Mouse (Mus musculus) common myeloid progenitor, adult 5-6 weeks (primary cell): ENCODE measurements around the gene Nek6. TPM values are rescaled to one million over a fixed set of nuclear protein-coding genes. Genes with fewer than 3 reads are reported as not detected.

Source experiments
- ATAC-seq: replicated peaks from 2 replicates; pipeline ENCODE4 v1.8.0; 2016; ENCODE audit warnings: low read depth, mild to moderate bottlenecking, moderate TSS enrichment, inconsistent platforms; ENCODE audit not compliant: poor library complexity, severe bottlenecking
- total RNA-seq: library from RNA; stranded (forward); fragments of 200-1000, 187-1606 nt; gene quantifications from 2 replicates; pipeline ENCODE4 v1.2.3, GENCODE M21; 2017

Nek6 gene
- 5.4 and 7.2 TPM in 2 replicates for total RNA-seq

DNA sequence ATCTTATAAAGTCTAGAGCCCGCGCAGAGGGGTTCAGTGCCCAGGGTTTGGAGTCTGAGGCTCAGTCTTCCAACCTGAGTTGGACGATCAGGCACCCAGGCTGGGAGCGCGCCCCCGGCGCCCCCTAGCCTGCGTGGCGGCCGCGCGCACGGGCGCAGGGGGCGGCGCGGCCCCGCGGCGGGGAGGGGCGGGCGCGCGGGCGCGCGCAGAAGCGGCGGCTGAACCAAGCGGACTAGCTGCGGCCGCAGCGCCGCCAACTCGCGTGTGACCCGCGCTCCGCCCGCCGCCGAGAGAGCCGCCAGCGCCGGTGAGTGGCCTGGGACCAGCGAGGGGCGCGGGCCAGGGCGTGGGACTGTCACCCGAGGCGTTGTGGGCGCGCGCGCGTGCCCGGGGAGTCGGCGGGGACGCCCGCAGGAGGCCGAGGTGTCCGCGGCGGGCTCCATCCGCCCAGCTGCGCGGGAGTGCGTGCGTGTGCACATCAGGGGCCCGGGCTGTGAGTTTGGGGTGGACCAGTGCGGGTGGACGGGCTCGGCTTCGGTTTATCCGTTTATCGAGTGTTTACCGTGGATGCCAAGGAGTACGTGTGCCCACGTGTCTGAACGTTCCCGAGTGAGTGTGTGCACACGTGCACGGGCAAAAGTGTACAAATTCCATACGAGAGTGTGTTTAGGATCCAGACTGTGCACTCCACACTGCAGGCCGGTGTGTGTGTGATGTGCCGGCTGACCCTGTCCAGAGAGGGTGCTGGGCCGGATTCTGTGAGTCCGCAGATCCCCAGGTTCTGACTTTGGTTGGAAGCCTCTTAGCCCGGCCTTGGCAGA, at the start of gene Nek6:
Gene Nek6 (plus strand): TSS at position 157 of the 821 bp plus-strand sequence.
- no peak; the same call in 1 of the 2 replicates for ATAC-seq

DNA sequence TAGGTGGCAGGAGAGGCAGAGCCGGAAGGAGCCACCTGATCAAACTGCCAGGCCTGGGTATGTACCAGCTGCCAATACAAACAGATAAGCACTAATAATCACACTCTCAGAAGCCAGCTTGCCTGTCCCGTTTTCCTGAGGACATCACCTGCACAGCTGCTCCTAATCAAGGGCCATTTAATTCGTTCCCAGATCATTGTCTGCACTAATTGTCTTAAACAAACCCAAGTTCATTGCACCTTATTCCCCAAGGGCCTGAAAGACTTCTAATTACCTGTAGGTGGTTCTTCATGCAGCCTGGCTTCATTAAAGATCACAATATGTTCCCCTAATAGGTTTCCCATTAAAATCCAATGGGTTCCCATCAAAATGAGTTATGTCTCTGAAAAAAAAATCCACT, 49.1 kb upstream of the Nek6 start:
- no peak for ATAC-seq

DNA sequence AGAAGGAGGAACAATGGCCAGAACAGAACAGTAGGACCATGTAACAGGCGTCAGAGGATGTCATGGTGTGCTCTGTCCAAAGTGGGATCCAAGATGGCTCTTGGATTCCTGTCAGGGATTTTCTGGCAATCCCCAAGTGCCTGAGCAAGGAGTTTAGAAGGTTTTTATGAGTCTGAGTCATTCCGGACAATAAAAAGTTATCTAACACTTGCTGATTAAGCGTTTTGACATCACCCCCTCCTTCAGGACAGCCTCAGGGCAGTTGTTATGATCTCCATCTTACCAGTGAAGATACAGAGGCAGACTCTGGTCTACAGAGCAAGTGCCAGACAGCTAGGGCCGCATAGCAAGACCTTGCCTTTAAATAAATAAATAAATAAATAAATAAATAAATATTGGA, 42.6 kb upstream of the Nek6 start:
- no peak for ATAC-seq

DNA sequence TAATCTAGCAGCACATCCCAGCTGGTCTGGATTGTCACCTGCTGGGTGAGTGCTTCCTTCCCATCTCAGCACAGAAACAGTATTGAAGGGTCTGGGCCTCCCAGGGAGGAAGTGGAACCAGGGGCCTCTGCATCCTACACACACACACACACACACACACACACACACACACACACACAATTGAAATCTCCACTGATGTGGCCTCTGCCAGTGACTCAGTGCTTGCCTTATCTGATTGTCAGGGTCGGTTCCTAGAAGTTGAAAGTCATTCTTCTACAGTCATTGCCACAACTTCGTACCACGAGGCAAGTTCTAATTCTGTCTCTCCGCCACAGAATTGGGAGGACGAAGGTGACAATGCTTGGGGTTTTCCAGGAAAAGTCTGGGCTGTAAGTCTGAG, 39.7 kb upstream of the Nek6 start:
- peak; percentile 85 for ATAC-seq

DNA sequence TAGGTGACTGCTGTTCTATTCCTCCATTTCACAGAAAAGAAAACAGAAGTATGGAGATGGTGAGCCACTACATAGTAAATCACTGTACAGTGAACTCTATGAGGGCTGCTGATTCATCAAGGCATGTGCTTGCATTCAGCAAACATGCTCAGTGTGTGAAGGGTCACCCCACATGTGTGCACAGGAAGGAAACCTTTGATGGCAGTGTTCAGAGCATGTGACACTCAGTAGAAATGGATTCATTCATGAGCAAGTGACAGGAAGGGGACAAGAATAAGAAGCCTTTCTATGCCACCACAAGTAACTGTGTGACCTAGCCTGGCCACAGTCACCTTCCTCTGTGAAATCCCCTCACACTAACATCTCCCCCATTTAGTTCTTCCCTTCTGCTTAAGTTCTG, 38.6 kb upstream of the Nek6 start:
- 0 out of 2 replicates have a peak, but pooled peaks have one; percentile 9 for ATAC-seq

DNA sequence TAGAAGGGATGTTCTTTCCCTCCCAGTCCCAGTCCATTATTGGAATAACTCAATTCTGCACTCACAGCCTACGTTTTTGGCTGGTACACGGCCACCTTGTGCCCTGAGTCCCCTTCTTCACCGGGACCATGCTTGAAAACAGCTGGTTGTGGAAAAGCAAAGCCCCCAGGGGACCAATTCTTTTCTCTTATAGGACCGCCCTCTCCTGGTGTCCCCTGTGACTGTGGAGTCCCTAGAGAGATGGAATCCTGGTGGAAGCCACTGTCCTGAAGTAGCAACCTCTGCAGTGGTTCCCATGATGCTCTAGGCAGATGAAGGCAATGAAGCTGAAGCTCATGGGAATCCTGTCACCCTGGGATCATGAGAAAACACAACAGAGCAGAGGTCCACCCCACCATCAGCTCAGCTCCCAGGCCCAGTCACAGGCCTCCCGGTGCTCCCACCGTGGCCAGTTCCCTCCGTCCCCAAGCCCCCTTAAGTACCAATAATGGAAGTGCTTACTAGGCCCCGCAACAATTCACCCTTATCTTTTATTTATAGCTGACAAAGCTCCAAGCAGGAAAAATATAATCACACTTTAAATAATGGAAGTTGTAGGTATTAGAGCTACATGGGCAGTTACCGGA, 34.5 kb upstream of the Nek6 start:
- no peak for ATAC-seq

DNA sequence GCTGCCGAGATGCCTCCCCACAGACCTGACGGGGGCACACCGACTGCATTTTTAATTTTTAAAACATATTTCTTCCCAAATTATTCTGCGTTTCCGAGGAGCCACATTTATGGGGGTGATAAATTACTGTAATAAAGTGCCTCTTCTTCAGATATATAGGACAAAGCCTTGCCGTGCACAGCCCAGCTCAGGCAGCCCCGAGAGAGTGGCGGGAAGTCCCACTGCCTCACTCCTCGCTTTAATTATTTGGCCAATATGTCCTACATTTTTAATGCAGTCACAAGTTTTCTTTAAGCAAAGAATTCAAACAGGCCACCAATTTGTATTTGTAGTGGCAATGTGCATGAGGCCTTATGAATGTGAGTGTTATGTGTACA, 34.0 kb upstream of the Nek6 start:
- ATAC-seq, result no peak

DNA sequence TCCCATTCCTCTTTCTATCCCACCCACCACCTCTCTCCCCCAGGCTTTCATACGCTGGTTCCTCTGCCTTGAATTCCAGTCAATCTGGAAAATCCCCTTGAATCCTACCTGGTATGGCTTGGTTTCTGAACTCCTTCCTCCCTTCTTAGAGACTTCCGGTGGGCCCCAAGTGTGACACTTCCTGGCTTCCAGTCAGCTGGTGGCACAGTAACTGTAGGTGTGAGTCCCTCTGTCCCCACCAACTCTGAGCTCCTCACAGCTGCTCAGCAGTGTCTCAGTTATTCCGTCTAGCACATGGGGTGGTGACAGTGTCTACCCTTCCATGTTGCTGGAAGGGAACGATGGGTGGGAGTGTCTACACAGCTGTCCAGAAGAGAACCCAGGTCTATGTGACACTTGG, 32.8 kb upstream of the Nek6 start:
- ATAC-seq, result no peak

DNA sequence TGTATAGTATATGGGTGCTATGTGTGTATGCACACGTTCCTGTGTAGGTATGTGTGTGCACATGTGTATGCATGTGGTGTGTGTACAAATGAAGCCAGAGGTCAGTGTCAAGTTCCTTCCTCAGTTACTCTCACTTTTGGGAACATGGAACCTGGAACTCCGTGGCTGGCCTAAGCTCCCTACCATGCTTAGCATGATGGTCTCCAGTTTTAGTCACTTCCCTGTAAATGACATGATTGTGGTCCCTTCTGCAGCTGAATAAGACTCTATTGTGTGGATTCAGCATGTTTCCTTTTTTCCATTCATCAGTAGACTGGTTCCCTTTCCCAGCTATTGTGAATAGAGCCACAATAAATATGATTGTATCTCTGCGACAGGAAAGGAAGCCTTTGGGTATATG, 31.9 kb upstream of the Nek6 start:
- ATAC-seq, result 0 out of 2 replicates have a peak, but pooled peaks have one; percentile 4

DNA sequence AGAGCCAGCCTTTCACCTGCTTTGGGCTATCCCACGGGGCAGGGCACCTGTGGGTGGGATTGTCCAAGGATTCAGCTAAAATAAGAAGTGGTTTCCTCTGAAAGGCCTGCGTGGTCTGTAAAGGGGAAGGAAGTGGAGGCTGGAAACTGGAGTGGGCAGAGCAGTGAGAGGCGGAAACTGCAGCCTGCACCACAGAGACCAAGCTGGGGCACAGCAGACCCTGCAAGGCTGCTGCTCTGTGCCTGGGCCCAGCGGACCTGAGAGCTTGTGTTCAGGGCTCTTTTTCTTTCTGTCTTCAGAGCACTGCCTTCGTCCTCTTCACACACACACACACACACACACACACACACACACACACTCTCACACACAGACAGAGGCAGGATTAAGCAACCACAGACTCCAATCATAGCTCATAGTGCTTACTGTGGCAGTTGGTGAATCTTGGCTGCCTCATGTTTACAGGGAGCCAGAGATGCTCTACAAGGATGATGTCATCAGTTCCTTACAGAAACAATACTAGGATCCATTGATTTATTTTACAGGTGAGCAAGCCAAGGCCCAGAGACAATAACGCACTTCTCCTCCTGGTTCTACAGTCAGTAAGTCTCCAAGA, 30.2 kb upstream of the Nek6 start:
- peak; percentile 71 for ATAC-seq

DNA sequence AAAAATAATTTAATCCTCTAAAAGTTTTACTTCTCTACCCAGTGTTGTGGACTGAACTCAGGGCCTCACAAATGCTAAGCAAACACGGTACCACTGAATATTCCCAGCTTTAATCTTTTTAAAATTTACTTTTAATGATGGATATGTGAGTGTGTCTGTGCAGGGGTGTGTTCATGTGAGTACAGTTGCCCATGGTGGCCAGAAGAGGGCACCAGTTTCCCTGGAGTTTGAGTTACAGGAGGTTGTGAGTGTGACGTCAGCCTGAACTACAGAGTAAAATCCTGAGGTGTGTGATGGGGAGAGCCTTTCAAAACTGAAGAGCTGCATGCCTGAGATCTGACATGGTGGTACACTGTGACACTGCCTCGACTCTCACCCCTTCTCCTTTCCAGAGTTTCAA, 29.3 kb upstream of the Nek6 start:
- ATAC-seq, result no peak

DNA sequence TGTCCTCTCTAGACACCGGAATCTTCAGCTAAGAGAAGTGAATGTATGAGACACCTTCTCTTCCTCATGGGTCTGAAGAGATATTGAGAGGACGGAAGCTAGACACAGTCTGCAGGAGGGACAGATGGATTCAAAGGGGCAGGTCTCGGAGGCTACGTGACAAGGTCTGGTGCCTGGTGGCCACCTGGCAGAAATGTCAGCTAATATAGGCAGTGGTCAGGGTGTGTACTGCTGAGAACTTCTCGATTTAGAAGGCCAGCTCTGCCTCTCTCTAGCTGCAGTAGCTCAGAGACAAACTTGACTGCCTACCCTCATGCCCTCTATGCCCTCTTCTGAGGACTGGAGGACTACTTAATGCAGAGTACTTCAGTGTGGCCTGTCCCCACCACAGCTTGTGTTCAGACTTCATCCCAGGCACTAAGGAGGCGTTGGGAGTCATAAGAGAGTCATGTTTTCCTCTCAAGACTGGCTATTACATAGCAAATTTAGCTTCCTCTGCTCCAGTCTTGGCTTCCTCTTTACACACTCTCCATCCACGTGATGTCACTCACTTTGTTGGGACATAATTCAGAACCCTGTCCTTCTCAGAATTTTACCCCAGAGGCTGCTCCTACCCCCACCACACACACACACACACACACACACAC, 28.3 kb upstream of the Nek6 start:
- ATAC-seq, result peak; percentile 54

DNA sequence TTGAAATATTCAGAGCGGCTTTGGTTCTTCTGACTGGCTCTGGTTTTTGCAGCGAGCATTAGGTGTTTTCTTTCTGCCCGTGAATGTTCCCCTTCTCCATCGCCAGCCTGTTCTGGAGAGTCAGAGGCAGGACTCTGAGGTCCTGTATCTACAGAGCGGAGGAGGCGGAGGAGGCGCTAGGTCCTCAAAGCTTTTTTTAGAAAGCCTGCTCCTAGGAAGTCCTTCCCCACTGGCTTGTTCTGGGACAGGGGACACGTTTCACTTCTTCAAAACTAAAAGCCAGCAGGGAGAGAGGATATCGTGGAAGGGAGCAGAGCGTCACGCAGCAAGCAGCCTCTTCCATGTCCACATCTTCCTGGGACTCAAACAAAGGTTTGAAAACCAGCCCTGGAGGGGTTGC, 26.9 kb upstream of the Nek6 start:
- ATAC-seq, result no peak

DNA sequence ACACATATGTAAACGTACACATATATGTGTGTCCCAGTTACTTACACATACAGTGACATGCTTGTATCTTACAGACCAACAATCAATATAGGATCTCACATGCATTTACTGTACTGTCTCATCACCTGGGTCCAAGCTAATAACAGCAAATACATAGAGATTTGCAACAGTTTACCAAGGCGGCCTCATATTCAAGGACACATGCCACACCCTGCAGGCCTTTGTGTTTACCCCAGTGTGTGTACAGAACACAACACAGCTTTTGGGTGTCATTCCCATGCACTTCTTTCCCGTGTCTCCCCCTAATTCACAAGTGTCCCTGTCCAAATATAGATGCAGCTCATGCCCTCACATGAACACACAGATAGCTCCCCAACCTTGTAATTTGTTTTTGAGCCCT, 26.0 kb upstream of the Nek6 start:
- no peak for ATAC-seq

DNA sequence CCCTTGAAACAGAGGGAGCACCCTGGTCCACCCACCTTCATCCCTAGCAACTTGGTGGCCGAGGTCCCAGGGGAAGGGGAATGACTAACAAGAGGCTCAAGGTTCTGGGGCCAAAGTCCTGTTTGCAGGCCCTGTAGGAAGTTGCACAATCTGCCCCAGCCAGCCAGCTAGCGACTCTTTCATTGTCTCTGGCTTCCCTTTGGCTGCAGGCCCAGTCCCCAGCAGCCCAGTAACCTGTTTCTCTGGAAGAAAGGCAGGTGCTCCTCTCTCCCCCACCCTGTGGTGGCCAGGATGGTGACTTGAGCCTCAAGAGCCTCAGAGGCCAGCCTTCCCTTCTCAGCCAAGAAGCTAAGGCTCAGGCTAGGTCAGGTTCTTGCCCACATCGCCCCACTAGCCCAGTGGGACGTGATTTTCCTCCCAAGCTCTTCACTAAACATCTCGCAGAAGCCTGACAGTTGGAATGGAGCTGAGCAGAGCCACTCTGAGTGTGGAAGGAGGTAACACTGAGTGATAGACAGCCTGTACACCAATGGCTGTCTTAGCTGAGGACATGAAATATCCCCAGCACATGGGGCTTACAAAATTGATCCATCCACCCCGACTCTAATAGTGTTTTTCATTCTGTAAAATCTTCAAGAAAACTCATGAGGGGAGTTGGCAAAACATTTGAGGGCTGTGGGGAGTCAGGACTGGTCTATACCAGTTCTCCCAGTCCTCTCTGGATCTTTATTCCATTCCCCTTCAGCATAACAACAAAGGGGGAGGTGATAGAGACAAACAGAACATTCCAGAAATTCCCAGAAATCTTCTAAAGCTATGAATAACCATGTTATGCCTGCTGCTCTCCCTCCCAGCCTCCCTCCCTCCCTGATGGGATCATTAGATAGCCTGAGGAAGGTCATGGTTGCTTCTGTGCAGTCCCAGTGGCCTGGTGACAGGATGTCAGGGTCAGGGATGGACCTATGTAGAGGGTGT, 25.2 kb upstream of the Nek6 start:
- peak; percentile 48 for ATAC-seq

DNA sequence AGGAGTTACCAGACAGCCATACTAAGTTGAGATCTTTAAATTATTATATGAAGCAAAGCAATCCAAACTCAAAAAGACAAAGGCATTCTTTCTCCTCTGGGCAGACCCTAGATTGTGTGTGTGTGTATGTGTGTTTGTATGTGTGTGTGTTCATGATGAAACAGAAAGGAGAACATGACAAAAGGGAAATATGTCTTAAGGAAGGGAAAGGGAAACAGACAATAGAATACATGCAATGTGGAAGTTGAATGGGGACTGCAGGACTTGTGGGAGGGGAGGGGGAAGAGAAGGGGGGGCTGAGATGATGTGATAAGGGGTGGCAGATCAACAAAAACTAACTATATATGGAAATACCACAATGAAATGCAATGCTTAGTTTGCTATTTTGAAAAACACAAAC, 13.8 kb upstream of the Nek6 start:
- peak; percentile 58 for ATAC-seq

DNA sequence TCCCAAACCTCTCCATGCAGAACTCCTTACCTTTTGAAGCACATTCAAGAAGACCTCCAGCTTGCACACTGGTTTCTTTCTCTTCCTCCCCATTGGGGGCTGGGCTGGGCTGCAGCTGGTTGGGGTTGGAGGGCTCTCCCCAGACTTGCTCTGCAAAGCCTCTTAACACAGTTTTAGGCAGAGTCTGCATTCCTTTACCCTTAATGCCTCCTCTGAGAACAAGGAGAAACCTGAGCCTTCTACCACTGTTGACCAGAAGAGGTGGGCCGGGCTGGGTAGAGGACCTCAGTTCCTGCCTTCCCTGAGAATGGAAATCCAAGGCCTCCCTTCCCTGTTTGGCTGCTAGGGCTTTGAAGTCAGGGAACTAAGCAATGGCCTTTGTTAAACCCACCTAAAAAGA, 9.8 kb upstream of the Nek6 start:
- ATAC-seq, result no peak

DNA sequence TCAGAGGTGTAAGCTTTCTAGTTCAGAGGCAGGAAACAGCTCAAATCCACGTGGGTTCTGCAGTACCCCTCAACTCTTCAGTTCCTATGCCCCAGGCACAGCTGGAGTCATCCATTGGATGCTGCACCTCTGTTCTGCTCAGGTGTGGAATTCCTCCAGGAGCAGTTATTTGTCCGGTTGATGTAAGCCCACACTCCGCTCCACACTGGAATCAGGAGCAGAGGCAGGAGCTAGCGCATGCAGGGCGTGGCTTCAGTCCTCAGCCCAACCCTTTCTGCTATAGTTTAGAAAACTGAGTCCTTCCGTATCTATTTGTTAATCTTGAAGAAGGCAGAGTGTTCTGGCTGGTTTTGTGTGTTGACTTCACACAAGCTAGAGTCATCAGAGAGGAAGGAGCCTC, 9.3 kb upstream of the Nek6 start:
- ATAC-seq, result no peak

DNA sequence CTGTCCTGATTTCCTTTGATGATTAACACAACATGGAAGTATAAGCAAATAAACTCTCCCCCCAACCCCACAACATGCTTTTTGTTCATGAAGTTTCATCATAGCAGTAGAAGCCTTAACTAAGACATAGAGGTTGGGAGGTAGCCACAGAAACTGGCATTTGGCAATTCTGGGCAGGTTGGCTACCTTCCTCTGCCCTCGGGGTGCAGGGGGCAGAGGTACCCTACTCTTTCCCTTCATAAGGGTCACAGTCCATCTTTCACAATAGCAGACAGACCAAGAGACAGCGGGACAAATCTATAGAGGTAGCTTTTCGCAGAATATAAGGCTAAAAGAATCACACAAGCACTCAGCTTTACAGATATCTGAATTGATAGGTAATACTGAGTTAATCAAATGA, 8.7 kb upstream of the Nek6 start:
- ATAC-seq, result no peak

DNA sequence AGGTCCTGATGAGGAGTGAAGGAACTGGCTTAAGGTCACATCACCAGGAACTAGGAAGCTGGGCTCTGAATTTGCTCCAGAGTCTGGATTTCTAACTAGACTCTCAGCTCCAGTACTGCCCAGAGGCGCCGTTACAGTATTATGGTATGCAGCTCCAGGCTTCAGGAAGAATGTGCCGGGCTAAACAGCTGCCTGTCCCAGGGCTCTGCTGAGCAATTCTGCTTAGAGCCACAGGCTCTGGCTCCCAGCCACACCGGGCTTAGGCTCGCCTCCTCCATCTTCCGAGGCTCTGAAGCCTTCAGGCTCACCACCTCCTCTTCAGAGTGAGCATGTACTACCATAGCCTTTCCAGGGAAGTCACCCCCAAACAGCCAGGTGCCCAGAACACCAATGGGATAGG, 7.1 kb upstream of the Nek6 start:
- ATAC-seq, result no peak
